Mouse (Mus musculus) cerebellum, adult 11 months (tissue): ENCODE measurements around the gene Grik2.
"Not testable (repeated sequence)": the region's sequence is repeated elsewhere in the genome, so short reads cannot be mapped to it uniquely, and the experiment has no call there.

Source experiments
- DNase-seq: peaks from one replicate; pipeline ENCODE4 v3.0.0; 2022

The Grik2 gene

GRCm38 (mm10) chr10:49639901-49640300, 148.7 kb downstream of the Grik2 start:
- DNase-seq = peak; percentile 59

GRCm38 (mm10) chr10:49623951-49624350, 164.6 kb downstream of the Grik2 start:
- DNase-seq = no peak

DNA sequence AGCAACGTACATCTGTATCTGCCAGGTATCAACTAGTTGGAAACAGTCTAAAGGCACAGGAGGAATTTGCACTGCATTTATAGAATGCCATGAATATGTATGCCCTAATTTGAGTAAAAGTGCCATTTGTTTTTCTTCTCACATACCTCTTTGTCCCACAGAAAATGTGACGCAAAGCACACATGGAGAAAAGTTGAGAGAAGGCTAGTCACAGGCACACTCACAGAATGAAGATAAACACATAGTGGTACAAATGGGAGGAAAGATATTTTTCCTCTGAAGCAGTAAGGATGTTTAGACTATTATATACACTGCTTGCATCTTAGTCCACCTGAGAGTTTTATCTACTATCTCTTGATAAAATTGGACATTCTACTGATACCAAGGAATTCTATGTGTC, 190.9 kb downstream of the Grik2 start:
- DNase-seq = no peak

DNA sequence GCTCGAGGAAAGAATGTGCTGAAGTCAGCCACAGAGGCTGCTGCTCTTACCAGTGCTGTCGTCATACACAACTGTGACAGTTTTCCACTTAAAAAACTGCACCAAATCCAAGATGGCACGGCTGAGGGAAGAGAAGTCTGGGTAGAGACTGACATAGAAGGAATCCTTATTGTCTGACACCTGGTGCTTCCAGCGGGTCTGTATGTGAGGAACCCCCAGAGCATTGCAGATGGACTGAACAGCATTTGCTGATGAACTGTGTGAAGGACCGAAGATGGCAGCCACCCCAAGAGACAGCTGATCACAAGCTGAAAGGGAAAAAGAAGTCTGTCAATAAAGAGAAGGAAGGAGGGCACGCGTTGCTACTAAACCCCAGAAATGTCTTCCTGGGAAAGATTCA, 215.1 kb downstream of the Grik2 start:
- DNase-seq = no peak

DNA sequence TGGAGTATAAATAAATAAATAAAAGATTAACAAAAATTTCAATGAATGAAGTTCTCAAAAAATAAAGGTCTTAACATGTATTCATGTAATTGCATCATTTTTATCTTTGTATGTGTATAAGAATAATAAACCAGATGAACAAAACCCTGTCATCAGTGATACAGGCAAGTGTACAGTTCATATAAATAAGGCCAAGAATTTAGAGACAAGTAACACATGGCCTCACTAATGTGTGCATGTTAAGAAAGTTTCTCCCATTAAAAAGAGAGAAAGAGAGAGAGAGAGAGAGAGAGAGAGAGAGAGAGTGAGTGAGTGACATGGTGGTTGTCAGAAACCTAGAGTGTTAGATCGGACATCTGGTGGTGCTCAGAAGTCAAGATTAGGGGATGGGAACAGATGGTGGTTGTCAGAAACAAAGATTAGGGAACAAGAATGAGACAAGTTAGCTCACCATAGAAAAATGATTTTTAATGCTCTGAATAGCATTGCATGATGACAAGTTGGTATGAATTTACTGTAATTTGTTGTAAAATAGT, 228.6 kb downstream of the Grik2 start:
- DNase-seq = no peak

DNA sequence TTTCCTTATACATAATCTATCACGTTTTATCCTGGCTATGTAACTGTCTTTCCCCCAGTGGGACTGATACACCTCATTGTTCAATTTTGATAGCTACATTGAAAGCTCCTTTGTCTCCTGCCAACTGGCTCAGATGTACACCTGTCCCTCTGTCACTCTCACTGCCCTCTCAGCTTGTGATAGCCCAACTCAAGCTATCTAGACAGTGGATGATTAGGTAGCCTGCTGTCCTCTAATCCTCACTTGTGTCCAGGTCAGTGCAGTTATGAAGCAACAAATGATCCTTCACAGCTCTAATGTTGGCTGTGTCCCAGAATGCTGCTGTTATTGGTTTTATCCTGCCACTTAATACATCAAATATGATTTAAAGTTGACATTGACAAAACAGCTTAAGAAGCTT, 246.3 kb downstream of the Grik2 start:
- no peak for DNase-seq

DNA sequence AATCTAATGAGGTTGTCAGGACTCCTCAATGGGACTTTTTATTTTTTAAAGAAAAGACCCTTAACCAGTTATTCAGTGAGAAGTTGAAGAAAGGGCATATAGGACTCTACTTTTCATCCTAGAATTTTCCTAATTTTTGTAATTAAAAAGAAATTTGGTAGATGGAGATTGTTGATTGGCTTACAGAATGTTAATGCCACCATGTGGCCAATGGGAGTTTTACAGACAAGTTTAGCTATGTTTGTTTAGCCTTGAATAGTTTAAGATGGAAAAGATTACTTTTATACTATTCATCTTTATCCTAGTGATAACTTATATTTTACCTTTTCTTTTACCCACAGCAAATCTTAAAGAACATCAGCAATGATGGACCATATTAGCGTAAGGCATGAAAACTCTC, 268.8 kb downstream of the Grik2 start:
- no peak for DNase-seq

DNA sequence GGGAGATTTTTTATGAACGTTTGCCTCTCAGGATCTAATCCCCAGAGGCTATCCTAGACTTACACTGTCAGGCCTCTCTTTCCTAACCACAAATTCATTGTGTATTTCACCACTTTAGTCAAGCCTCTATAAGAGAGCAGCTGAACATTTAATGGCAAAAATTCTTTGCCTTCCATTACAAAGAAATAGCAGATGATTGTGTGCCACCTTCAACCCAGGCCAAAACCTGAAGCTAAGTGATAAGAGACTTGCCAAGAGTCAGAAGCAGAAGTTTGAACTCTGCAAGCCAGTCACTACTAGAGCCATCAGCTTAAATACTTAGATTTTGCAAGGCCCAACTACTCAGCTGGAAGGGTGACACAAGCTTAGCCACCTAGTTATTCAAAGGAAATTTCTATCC, 287.9 kb downstream of the Grik2 start:
- no peak for DNase-seq

- no peak for DNase-seq
Measured at GRCm38 (mm10) chr10:49497302-49497701, 291.3 kb downstream of the Grik2 start.

DNA sequence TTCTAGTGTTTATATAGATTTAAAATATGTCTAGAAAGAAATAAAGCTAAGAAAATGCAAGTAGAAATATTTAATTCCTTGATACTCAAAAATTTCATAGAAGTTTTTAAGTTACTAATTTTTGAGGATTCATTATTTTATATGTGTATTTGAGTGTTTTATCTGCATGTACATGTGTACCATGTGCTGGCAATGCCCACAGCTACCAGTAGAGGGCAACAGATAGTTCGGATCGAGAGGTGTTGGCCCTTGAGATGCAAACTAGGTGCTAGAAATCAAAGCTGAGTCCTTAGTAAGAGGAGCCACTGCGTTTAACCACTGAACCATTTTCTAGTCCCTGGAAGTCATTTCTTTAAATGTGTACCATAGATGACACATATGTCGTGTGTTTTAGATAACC, 307.1 kb downstream of the Grik2 start:
- no peak for DNase-seq

- no peak for DNase-seq
Measured at GRCm38 (mm10) chr10:49480085-49480749, 308.3 kb downstream of the Grik2 start.

GRCm38 (mm10) chr10:49473613-49474012, 315.0 kb downstream of the Grik2 start:
- DNase-seq = no peak

DNA sequence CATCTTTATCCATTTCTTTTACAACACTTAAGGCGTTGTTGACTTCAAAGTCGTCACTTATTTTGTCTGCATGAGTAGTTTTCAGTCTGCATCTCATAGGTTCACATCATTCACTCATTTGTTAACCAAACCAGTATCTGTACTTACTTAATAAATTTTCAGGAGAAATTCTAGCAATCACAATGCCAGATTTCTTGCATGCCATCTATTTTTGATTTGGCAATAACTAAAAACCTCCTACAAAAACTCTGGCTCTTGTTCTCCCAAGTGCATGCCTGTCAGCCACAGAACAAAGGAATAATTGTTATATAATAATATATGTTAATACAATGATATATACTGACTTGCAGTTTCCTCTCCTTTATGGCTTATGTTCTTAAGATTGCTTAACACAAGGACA, 331.8 kb downstream of the Grik2 start:
- DNase-seq = no peak

GRCm38 (mm10) chr10:49453535-49453934, 335.0 kb downstream of the Grik2 start:
- no peak for DNase-seq

DNA sequence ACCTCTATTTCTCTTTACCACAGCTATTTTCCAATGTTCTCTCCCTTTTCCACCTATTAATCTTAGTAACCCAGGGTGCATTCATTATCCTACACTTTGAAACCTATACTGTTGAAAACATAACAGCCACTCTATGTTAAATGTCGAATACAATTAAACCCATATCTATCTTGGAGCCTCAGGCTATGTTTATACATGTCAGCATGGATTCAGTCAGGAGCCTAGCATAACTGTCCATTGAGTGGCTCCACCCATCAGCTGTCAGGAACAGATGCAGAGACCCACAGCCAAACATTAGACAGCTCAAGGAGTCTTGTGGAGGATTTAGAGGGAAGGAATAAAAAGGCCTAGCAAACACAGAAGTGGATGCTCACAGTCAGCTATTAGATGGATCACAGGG, 347.2 kb downstream of the Grik2 start:
- no peak for DNase-seq

DNA sequence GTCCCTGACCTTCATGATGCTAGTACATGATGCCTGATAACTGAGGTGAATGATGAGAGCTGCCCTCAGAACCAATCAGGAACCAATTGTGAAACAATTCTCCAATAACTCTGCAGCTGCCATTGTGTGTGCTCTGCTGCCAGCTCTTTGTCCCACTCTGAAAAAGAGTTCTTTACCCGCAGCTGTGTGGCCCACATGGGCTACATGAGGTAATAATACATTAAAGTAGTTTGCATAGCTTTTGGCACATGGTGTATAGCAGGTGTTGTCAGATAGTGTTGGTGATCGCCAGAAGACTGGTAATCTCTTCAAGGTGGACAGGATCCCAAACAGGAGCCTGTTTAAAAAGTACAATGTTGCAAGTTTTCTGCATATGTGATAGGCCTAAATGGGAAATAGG, 351.5 kb downstream of the Grik2 start:
- DNase-seq = no peak

- peak; percentile 14 for DNase-seq
Measured at GRCm38 (mm10) chr10:49436301-49436700, 352.3 kb downstream of the Grik2 start.

DNA sequence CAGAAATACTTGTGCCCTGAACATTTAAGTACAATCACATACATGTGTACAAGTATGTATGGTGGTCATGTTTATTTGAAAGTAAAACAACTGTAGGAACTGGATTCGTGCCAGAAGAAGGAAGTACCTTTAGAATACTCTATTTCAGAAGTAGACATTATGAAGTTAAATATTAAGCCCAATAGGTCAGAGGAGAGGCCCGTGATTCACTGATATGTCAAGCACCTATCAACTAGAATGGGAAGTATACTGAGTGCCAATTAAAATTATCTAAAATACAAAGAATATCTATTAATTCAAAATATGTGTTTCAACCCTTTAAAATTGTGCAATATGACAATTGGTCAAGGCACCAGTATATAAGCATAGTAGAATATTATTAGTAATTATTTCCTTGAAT, 355.7 kb downstream of the Grik2 start:
- DNase-seq = no peak

DNA sequence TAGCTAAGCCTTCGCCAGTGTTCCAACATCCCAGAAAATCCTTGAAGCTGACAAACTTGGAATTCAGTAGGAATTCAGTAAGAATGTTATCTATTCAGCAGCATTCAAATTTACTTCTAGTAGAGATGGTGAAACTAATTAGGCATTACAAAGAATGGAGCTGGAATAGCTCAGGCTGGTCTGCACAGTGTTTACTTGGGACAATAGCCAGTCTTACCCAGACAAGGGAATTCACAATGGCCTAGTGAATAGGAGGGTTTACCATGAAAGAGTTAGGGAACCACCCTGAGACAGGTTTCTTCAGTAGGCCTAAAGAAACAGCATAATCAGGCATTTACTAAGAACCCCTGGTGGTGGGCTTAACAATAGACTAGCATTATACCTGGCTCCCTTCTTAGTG, 371.4 kb downstream of the Grik2 start:
- not testable (repeated sequence) for DNase-seq

DNA sequence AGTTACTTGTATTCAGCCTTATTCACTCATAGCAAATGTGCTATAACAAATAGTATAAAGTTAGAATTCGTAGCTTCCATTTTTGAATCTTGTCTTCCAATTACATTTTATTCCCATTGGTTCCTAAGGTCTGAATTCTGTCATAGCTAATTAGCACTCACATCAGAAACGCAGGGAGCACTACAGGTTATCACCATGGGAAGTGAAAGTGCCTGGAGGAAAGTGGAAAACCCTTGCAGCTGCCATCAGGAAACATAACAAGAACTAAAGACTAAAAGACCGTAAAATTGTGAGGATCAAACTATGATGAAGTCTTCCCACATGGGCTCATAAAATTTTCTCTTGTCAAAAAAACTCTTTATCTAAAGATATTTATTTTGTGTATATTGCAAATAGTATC, 405.6 kb downstream of the Grik2 start:
- no peak for DNase-seq

DNA sequence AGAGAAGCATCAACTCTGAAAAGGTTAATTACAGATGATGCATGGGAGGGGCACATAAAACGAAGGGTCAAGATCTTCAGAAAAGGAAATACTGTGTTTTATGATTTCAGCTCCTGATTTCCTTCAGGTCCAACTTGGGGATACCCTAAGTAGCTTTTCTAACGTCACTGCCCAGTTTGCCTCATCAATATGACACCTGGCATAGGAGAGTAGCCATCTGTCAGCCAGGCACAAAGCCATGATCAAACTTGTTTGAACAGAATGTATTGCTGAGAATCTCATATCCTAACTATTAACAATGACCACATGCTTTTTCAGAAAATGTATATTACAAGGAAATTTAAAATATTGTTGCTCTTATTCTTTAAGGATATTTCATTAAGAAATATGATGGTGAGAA, 406.7 kb downstream of the Grik2 start:
- DNase-seq = peak; percentile 77

DNA sequence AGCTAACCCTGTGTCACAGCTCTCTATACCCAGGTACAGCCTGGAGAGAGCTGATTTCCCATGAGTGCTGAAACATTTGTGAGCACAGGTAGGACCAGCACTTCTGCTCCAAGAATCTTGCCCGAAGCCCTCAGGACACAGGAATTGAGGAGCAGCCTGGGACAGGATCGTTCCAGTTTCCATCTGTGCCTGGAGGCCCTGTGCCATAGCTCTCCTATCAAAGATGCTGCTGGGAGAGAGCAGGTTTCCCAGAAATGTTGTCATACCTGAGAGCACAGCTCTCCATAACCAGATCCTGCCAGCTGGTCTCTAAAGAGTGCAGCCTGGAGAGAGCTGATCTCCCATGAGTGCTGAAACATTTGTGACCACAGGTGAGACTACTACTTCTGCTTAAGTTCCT, 420.0 kb downstream of the Grik2 start:
- peak; percentile 46 for DNase-seq

- no peak for DNase-seq
Measured at GRCm38 (mm10) chr10:49365262-49365661, 423.3 kb downstream of the Grik2 start.

DNA sequence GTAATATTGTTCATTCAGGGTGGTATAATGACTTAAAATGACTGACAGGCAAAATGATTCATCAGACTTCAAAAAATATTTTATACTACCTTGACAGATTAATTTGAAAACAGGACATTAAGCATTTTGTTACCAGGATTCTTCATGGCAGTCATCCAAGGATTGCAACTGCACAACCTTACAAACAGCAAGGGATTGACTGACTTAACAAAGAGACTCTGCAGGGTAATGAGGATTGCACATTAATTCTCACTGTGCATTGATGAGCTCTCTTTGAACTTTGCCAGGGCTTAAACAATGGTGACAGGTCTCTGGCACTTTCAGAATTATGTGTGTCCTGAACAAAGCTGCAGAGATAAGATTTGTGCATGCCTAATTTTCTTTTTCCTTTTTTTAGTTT, 466.2 kb downstream of the Grik2 start:
- no peak for DNase-seq

- DNase-seq = no peak
Measured at GRCm38 (mm10) chr10:49319880-49320279, 468.7 kb downstream of the Grik2 start.
